Mouse (Mus musculus): ENCODE measurements around the gene Pparg.

DNA sequence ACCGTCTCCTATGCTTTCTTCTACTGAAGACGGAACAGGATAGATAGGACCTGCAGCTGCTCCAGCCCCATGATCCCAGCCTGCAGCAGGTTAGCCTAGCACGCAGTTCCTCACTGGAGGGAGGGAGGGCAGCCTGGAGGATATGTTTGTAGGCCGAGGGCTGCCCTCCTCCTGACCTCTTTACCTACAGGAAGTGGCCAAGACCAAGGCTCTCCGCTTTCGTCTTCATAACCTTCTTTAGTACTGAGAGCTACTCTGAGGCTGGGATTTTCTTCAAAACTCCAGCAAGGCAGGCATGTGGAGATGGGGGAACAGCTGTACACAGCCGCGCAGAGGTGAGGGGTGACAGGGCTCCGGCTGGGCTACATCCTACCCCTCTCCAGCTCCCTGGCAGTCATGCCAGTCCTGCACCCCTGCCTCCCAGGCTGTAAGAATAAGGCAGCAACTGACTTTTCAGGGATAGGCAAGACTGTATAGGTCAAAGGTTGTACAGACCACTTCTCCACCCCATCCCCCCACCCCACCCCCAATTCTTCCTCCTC lies 163.8 kb downstream of the Pparg start:
- TF ChIP-seq CTCF (IDR thresholded peaks at IDR 0.05; ENCODE audit: extremely low read depth, insufficient read depth, low read length) = no peak
- TF ChIP-seq POLR2A (IDR thresholded peaks at IDR 0.05; ENCODE audit: extremely low read depth, insufficient read depth, low read length) = no peak
